Mouse (Mus musculus): ENCODE measurements around the gene Emp2.

DNA sequence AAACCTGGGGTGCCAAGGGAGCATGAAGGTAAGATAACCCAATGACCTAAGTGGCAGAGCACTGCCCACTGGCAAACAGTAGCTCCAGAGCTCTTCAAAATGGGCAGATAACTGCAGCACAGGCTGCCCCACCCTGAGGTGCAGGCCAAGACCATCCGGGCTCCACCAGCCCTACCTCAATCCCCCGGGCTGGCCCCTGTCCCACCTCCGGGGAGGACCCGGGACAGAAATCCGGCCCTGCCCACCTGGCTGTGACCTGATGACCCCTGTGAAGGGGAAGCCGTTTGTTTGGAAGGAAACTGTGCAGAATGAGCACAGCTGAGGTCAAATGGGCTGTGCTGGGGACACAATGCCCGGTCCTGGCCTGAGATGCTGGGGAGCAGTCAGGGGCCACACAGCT lies 19.0 kb upstream of the Emp2 start:
- no peak for TF ChIP-seq POLR2A (IDR thresholded peaks at IDR 0.05; ENCODE audit: insufficient read depth, low read length)
- no peak for TF ChIP-seq EP300 (IDR thresholded peaks at IDR 0.05; ENCODE audit: insufficient read depth, low read depth, low read length)
